Mouse (Mus musculus): ENCODE results near the gene Cd27. TPM values are rescaled to one million over a fixed set of nuclear protein-coding genes. Genes with fewer than 3 reads are reported as not detected.

Gene Cd27
- polyA plus RNA-seq, 1 experiment from 2014 or later, result 0.91 TPM

- Histone ChIP-seq H3K27ac (replicated peaks) (no peak overlapping the region), H3K36me3 (ENCODE audit: control insufficient read depth, insufficient read depth, low read length) (no peaks in the 10 kb centered on the region), H3K9me3 (ENCODE audit: control insufficient read depth, low read length) (no peaks in the 10 kb centered on the region), H3K4me1 (replicated peaks; ENCODE audit: control insufficient read depth, insufficient read depth) (no peaks in the 10 kb centered on the region), H3K9ac (ENCODE audit: low read length) (no peak overlapping the region), H3K4me2 (replicated peaks; ENCODE audit: low read depth) (no peak overlapping the region), H3K27me3 (ENCODE audit: control insufficient read depth, insufficient read depth, low read length) (no peaks in the 10 kb centered on the region), H3K4me3 (ENCODE audit: low read depth, low read length) (no peak overlapping the region)
- no peak for TF ChIP-seq EP300 (optimal IDR thresholded peaks at IDR 0.05)
- no peak for TF ChIP-seq CTCF (IDR thresholded peaks at IDR 0.05; ENCODE audit: low read depth)
- WGBS, result 67% methylated on average over 13 of the region's 13 CpGs
- no peak for ATAC-seq (ENCODE audit: low FRiP score, low TSS enrichment)
- DNase-seq (ENCODE audit: low spot score), result no peak
Observed at GRCm38 (mm10) chr6:125266091-125266490, 29.3 kb upstream of the Cd27 start.

GRCm38 (mm10) chr6:125265239-125265638 lies 28.4 kb upstream of the Cd27 start:
- Histone ChIP-seq H3K36me3 (ENCODE audit: control insufficient read depth, insufficient read depth, low read length) (no peaks in the 10 kb centered on the region), H3K4me2 (replicated peaks; ENCODE audit: low read depth) (no peak overlapping the region), H3K9me3 (ENCODE audit: control insufficient read depth, low read length) (no peaks in the 10 kb centered on the region), H3K9ac (ENCODE audit: low read length) (no peak overlapping the region), H3K27ac (replicated peaks) (no peak overlapping the region), H3K4me1 (replicated peaks; ENCODE audit: control insufficient read depth, insufficient read depth) (no peaks in the 10 kb centered on the region), H3K27me3 (ENCODE audit: control insufficient read depth, insufficient read depth, low read length) (no peaks in the 10 kb centered on the region), H3K4me3 (ENCODE audit: low read depth, low read length) (no peak overlapping the region)
- TF ChIP-seq EP300 (optimal IDR thresholded peaks at IDR 0.05) (no peak), CTCF (IDR thresholded peaks at IDR 0.05; ENCODE audit: low read depth) (no peak)
- DNase-seq (ENCODE audit: low spot score) (no peak), ATAC-seq (ENCODE audit: low FRiP score, low TSS enrichment) (peak; percentile 83)
- WGBS, result 35% methylated on average over 10 of the region's 10 CpGs

- Histone ChIP-seq H3K4me3 (ENCODE audit: low read depth, low read length) (no peak overlapping the region), H3K27me3 (ENCODE audit: control insufficient read depth, insufficient read depth, low read length) (no peaks in the 10 kb centered on the region), H3K27ac (replicated peaks) (no peak overlapping the region), H3K36me3 (ENCODE audit: control insufficient read depth, insufficient read depth, low read length) (no peaks in the 10 kb centered on the region), H3K4me2 (replicated peaks; ENCODE audit: low read depth) (no peak overlapping the region), H3K4me1 (replicated peaks; ENCODE audit: control insufficient read depth, insufficient read depth) (no peaks in the 10 kb centered on the region), H3K9me3 (ENCODE audit: control insufficient read depth, low read length) (no peaks in the 10 kb centered on the region), H3K9ac (ENCODE audit: low read length) (no peak overlapping the region)
- no peak for DNase-seq (ENCODE audit: low spot score)
- TF ChIP-seq EP300 (optimal IDR thresholded peaks at IDR 0.05) (no peak), CTCF (IDR thresholded peaks at IDR 0.05; ENCODE audit: low read depth) (no peak)
- no peak for ATAC-seq (ENCODE audit: low FRiP score, low TSS enrichment)
- WGBS, result 74% methylated on average over 9 of the region's 9 CpGs
Observed at GRCm38 (mm10) chr6:125264219-125264618, 27.4 kb upstream of the Cd27 start.

GRCm38 (mm10) chr6:125260006-125260555 lies 23.3 kb upstream of the Cd27 start:
- Histone ChIP-seq H3K27ac (replicated peaks) (no peak overlapping the region), H3K36me3 (ENCODE audit: control insufficient read depth, insufficient read depth, low read length) (no peaks in the 10 kb centered on the region), H3K27me3 (ENCODE audit: control insufficient read depth, insufficient read depth, low read length) (no peaks in the 10 kb centered on the region), H3K4me2 (replicated peaks; ENCODE audit: low read depth) (no peak overlapping the region), H3K9ac (ENCODE audit: low read length) (no peak overlapping the region), H3K9me3 (ENCODE audit: control insufficient read depth, low read length) (no peaks in the 10 kb centered on the region), H3K4me1 (replicated peaks; ENCODE audit: control insufficient read depth, insufficient read depth) (no peaks in the 10 kb centered on the region), H3K4me3 (ENCODE audit: low read depth, low read length) (no peak overlapping the region)
- DNase-seq (ENCODE audit: low spot score), result no peak
- TF ChIP-seq EP300 (optimal IDR thresholded peaks at IDR 0.05), result no peak
- TF ChIP-seq CTCF (IDR thresholded peaks at IDR 0.05; ENCODE audit: low read depth), result no peak
- WGBS, result 60% methylated on average over 10 of the region's 10 CpGs
- ATAC-seq (ENCODE audit: low FRiP score, low TSS enrichment), result no peak

- Histone ChIP-seq H3K9me3 (ENCODE audit: control insufficient read depth, low read length) (no peaks in the 10 kb centered on the region), H3K36me3 (ENCODE audit: control insufficient read depth, insufficient read depth, low read length) (no peaks in the 10 kb centered on the region), H3K27ac (replicated peaks) (no peak overlapping the region), H3K4me2 (replicated peaks; ENCODE audit: low read depth) (no peak overlapping the region), H3K4me3 (ENCODE audit: low read depth, low read length) (no peak overlapping the region), H3K27me3 (ENCODE audit: control insufficient read depth, insufficient read depth, low read length) (no peaks in the 10 kb centered on the region), H3K4me1 (replicated peaks; ENCODE audit: control insufficient read depth, insufficient read depth) (no peaks in the 10 kb centered on the region), H3K9ac (ENCODE audit: low read length) (no peak overlapping the region)
- ATAC-seq (ENCODE audit: low FRiP score, low TSS enrichment), result peak; percentile 76
- WGBS, result 65% methylated on average over 8 of the region's 8 CpGs
- TF ChIP-seq EP300 (optimal IDR thresholded peaks at IDR 0.05) (no peak), CTCF (IDR thresholded peaks at IDR 0.05; ENCODE audit: low read depth) (no peak)
- DNase-seq (ENCODE audit: low spot score), result peak; percentile 32
Observed at GRCm38 (mm10) chr6:125256222-125256966, 19.6 kb upstream of the Cd27 start.

- Histone ChIP-seq H3K9ac (ENCODE audit: low read length) (no peak overlapping the region), H3K9me3 (ENCODE audit: control insufficient read depth, low read length) (no peaks in the 10 kb centered on the region), H3K4me1 (replicated peaks; ENCODE audit: control insufficient read depth, insufficient read depth) (no peaks in the 10 kb centered on the region), H3K36me3 (ENCODE audit: control insufficient read depth, insufficient read depth, low read length) (no peaks in the 10 kb centered on the region), H3K27ac (replicated peaks) (no peak overlapping the region), H3K4me3 (ENCODE audit: low read depth, low read length) (no peak overlapping the region), H3K27me3 (ENCODE audit: control insufficient read depth, insufficient read depth, low read length) (no peaks in the 10 kb centered on the region), H3K4me2 (replicated peaks; ENCODE audit: low read depth) (no peak overlapping the region)
- TF ChIP-seq CTCF (IDR thresholded peaks at IDR 0.05; ENCODE audit: low read depth), result no peak
- TF ChIP-seq EP300 (optimal IDR thresholded peaks at IDR 0.05), result no peak
- DNase-seq (ENCODE audit: low spot score) (no peak), ATAC-seq (ENCODE audit: low FRiP score, low TSS enrichment) (0 out of 2 replicates have a peak, but pooled peaks have one; percentile 38)
- WGBS, result 77% methylated on average over 7 of the region's 7 CpGs
Observed at GRCm38 (mm10) chr6:125255516-125256044, 18.8 kb upstream of the Cd27 start.

Data from stomach, postnatal 0 days (tissue).